Comparison of ENCODE assay signal across 9 mouse cellular contexts in the genomic region with DNA sequence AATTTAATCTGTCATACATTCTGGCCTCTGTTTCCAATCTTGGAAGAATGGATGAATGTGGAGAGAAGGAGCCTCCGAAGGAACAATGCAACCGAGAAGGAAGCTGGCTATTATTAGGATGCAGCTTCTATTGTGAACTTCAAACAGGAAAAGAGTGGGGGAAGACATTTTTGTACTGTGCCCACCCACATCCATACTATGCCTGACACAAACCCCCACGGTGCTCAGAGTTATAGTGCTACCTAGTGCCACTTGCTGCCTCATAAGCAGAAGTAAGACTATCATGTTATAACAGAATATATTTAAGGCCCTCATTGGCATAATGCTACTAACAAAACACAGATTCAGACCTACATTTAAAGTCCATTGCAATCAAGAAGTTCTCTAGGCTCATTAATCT. TPM values are rescaled to one million over a fixed set of nuclear protein-coding genes. Genes with fewer than 3 reads are reported as not detected.
A peak's percentile ranks its signal among the peaks of the same experiment; 100 is the strongest.
DNase-seq lines count a peak whose midpoint lies in the region; ATAC-seq and TF ChIP-seq lines count a peak whose summit lies in the region.
"Had no signal": no experiment of that assay in that cellular context is flagged by ENCODE, and none has a peak within 500 bp of the region (broad histone marks: within the 10 kb centered on the region; RNA-seq: fewer than 3 reads in every experiment).

No protein-coding gene starts in this region.

- TF ChIP-seq POLR2A in olfactory bulb, adult 2 months (IDR thresholded peaks at IDR 0.05; ENCODE audit: insufficient read depth, low read depth, low read length): no peak

- H3K4me1 ChIP-seq in liver, postnatal 0 days (ENCODE audit: insufficient read depth): no peaks in the 10 kb centered on the region
- 0 out of 2 replicates have a peak, but pooled peaks cover 3% of the 10 kb centered on the region for H3K4me1 ChIP-seq in liver, embryonic 11.5 days (replicated peaks; ENCODE audit: control insufficient read depth, insufficient read depth, low read length)
- H3K4me1 ChIP-seq in forebrain, embryonic 12.5 days: peaks cover 26% of the 10 kb centered on the region
- H3K4me1 ChIP-seq in hindbrain, embryonic 16.5 days (ENCODE audit: control insufficient read depth, insufficient read depth, low read depth, low read length): peaks cover 27% of the 10 kb centered on the region
- peaks cover 14% of the 10 kb centered on the region for H3K4me1 ChIP-seq in olfactory bulb, adult 2 months (ENCODE audit: control insufficient read depth, insufficient read depth, low read length)

- H3K9ac ChIP-seq in liver, postnatal 0 days (replicated peaks): no peak overlapping the region
- no peak overlapping the region for H3K9ac ChIP-seq in liver, embryonic 11.5 days (ENCODE audit: low read depth, low read length)
- no peak overlapping the region for H3K9ac ChIP-seq in forebrain, embryonic 12.5 days
- peak overlapping the region; percentile 32; the same call in 1 of the 2 replicates for H3K9ac ChIP-seq in hindbrain, embryonic 16.5 days (ENCODE audit: low read depth, low read length)

- 0 out of 2 replicates have a peak overlapping the region, but pooled peaks have one; percentile 11 for H3K27ac ChIP-seq in liver, postnatal 0 days (ENCODE audit: low read depth)
- no peak overlapping the region for H3K27ac ChIP-seq in liver, embryonic 11.5 days (ENCODE audit: low read depth, low read length)
- H3K27ac ChIP-seq in forebrain, embryonic 12.5 days: peak overlapping the region; percentile 86
- peak overlapping the region; percentile 88 for H3K27ac ChIP-seq in hindbrain, embryonic 16.5 days (ENCODE audit: low read depth, low read length)
- H3K27ac ChIP-seq in olfactory bulb, adult 2 months (ENCODE audit: insufficient read depth, low read depth, low read length): peak overlapping the region; percentile 96

- H3K27me3 ChIP-seq in liver, postnatal 0 days (ENCODE audit: insufficient read depth, low read length): no peaks in the 10 kb centered on the region
- no peaks in the 10 kb centered on the region for H3K27me3 ChIP-seq in liver, embryonic 11.5 days (replicated peaks; ENCODE audit: control insufficient read depth, insufficient read depth, low read length)
- H3K27me3 ChIP-seq in forebrain, embryonic 12.5 days: no peaks in the 10 kb centered on the region
- no peaks in the 10 kb centered on the region for H3K27me3 ChIP-seq in hindbrain, embryonic 16.5 days (replicated peaks; ENCODE audit: control insufficient read depth, insufficient read depth, low read length)

- no peak for DNase-seq in liver, postnatal 0 days
- DNase-seq in liver, embryonic 11.5 days (ENCODE audit: low spot score): no peak
- no peak for DNase-seq in embryo, embryonic 10.5 days (ENCODE audit: low spot score)
- no peak for DNase-seq in gastrocnemius, adult 8-10 months (ENCODE audit: low spot score in 2 of 2)
- DNase-seq in kidney, adult 9 months: no peak
- DNase-seq: cerebellum, adult 9-11 months had no signal

- TF ChIP-seq CTCF in liver, postnatal 0 days (IDR thresholded peaks at IDR 0.05; ENCODE audit: low read depth): no peak
- no peak for TF ChIP-seq CTCF in olfactory bulb, adult 2 months (IDR thresholded peaks at IDR 0.05; ENCODE audit: insufficient read depth, low read depth, low read length)

- no peaks in the 10 kb centered on the region for H3K9me3 ChIP-seq in liver, postnatal 0 days (ENCODE audit: low read length)
- H3K9me3 ChIP-seq in liver, embryonic 11.5 days (ENCODE audit: control insufficient read depth, low read length): no peaks in the 10 kb centered on the region
- no peaks in the 10 kb centered on the region for H3K9me3 ChIP-seq in forebrain, embryonic 12.5 days
- no peaks in the 10 kb centered on the region for H3K9me3 ChIP-seq in hindbrain, embryonic 16.5 days (ENCODE audit: control insufficient read depth, low read length)

- peak overlapping the region; percentile 20; the same call in 1 of the 2 replicates for H3K4me2 ChIP-seq in liver, postnatal 0 days (ENCODE audit: low read depth, low read length)
- H3K4me2 ChIP-seq in liver, embryonic 11.5 days: no peak overlapping the region
- H3K4me2 ChIP-seq in forebrain, embryonic 12.5 days: no peak overlapping the region
- H3K4me2 ChIP-seq in hindbrain, embryonic 16.5 days (ENCODE audit: low read length): peak overlapping the region; percentile 43

- ATAC-seq in liver, postnatal 0 days: no peak
- ATAC-seq in liver, embryonic 11.5 days (replicated peaks; ENCODE audit: low FRiP score): no peak
- no peak for ATAC-seq in forebrain, embryonic 12.5 days (ENCODE audit: low FRiP score)
- ATAC-seq in hindbrain, embryonic 16.5 days: peak; percentile 21; the same call in 1 of the 2 replicates

- no peaks in the 10 kb centered on the region for H3K36me3 ChIP-seq in liver, postnatal 0 days (replicated peaks; ENCODE audit: insufficient read depth, low read length)
- H3K36me3 ChIP-seq in liver, embryonic 11.5 days (ENCODE audit: control insufficient read depth, insufficient read depth, low read length): no peaks in the 10 kb centered on the region
- no peaks in the 10 kb centered on the region for H3K36me3 ChIP-seq in forebrain, embryonic 12.5 days (replicated peaks)
- H3K36me3 ChIP-seq in hindbrain, embryonic 16.5 days (ENCODE audit: control insufficient read depth, insufficient read depth, low read length): no peaks in the 10 kb centered on the region

- H3K4me3 ChIP-seq in liver, postnatal 0 days (ENCODE audit: low read depth, low read length): no peak overlapping the region
- H3K4me3 ChIP-seq in liver, embryonic 11.5 days (ENCODE audit: low read depth, low read length): no peak overlapping the region
- H3K4me3 ChIP-seq in forebrain, embryonic 12.5 days (replicated peaks): no peak overlapping the region
- no peak overlapping the region for H3K4me3 ChIP-seq in hindbrain, embryonic 16.5 days (ENCODE audit: low read length)
- no peak overlapping the region for H3K4me3 ChIP-seq in olfactory bulb, adult 2 months (ENCODE audit: insufficient read depth, low read depth, low read length)

- TF ChIP-seq EP300 in liver, postnatal 0 days (IDR thresholded peaks at IDR 0.05; ENCODE audit: low read depth): no peak

- 34% methylated on average over 3 of the region's 3 CpGs for WGBS in liver, postnatal 0 days (ENCODE audit: insufficient replicate concordance)
- whole genome bisulfite sequencing in liver, embryonic 11.5 days: 36% methylated on average over 3 of the region's 3 CpGs
- 47% methylated on average over 3 of the region's 3 CpGs for WGBS in forebrain, embryonic 12.5 days
- 18% methylated on average over 3 of the region's 3 CpGs for WGBS in hindbrain, embryonic 16.5 days
- 23% methylated on average over 3 of the region's 3 CpGs for WGBS in olfactory bulb, adult 2 months

RNA-seq across cellular contexts. Expression of a gene that starts 11.6 kb away (rescaled TPM):
- 64.7 and 78.8 TPM in 2 replicates for polyA plus RNA-seq in liver, postnatal 0 days (2015; fragmentation: Nextera tagmentation; extraction: Ambion mirVana)
- 81.0 and 87.9 TPM in 2 replicates for polyA plus RNA-seq in liver, embryonic 11.5 days (2014; fragmentation: Nextera tagmentation; extraction: Ambion mirVana)
- 397 and 403 TPM in 2 replicates for polyA plus RNA-seq in forebrain, embryonic 12.5 days (2016; fragmentation: Nextera tagmentation; extraction: Ambion mirVana)
- polyA plus RNA-seq in hindbrain, embryonic 16.5 days (2015; fragmentation: Nextera tagmentation; extraction: Ambion mirVana): 3,415 and 3,905 TPM in 2 replicates
- polyA plus RNA-seq in olfactory bulb, adult 2 months (2012; ENCODE audit: insufficient read depth, insufficient read length, low replicate concordance, missing spikeins): not detected in 2 replicates
- 1 to 10 TPM; 3.9 to 8.6 (median 5.4) TPM for total RNA-seq in gastrocnemius, adult 8-10 months (2022)

RNA-seq across cellular contexts. Expression of a gene that starts 40.9 kb away (rescaled TPM):
- polyA plus RNA-seq in liver, postnatal 0 days (2015; fragmentation: Nextera tagmentation; extraction: Ambion mirVana): 0.28 and 0.31 TPM in 2 replicates
- 7.6 and 7.7 TPM in 2 replicates for polyA plus RNA-seq in liver, embryonic 11.5 days (2014; fragmentation: Nextera tagmentation; extraction: Ambion mirVana)
- polyA plus RNA-seq in forebrain, embryonic 12.5 days (2016; fragmentation: Nextera tagmentation; extraction: Ambion mirVana): 311 and 346 TPM in 2 replicates
- 1,169 and 1,199 TPM in 2 replicates for polyA plus RNA-seq in hindbrain, embryonic 16.5 days (2015; fragmentation: Nextera tagmentation; extraction: Ambion mirVana)
- not detected in 2 replicates for polyA plus RNA-seq in olfactory bulb, adult 2 months (2012; ENCODE audit: insufficient read depth, insufficient read length, low replicate concordance, missing spikeins)
- total RNA-seq in gastrocnemius, adult 8-10 months (2022): 1 to 10 TPM in 2 of 4 experiments, under 1 TPM in 2; 0.63 to 1.8 (median 1.3) TPM

RNA-seq across cellular contexts. Expression of a gene that starts 52.0 kb away (rescaled TPM):
- 95.6 and 107 TPM in 2 replicates for polyA plus RNA-seq in liver, postnatal 0 days (2015; fragmentation: Nextera tagmentation; extraction: Ambion mirVana)
- 32.8 and 35.3 TPM in 2 replicates for polyA plus RNA-seq in liver, embryonic 11.5 days (2014; fragmentation: Nextera tagmentation; extraction: Ambion mirVana)
- polyA plus RNA-seq in forebrain, embryonic 12.5 days (2016; fragmentation: Nextera tagmentation; extraction: Ambion mirVana): 35.0 and 38.2 TPM in 2 replicates
- polyA plus RNA-seq in hindbrain, embryonic 16.5 days (2015; fragmentation: Nextera tagmentation; extraction: Ambion mirVana): 42.9 and 45.9 TPM in 2 replicates
- polyA plus RNA-seq in olfactory bulb, adult 2 months (2012; ENCODE audit: insufficient read depth, insufficient read length, low replicate concordance, missing spikeins): not detected in 2 replicates
- 10 to 100 TPM; 25.7 to 38.7 (median 28.8) TPM for total RNA-seq in gastrocnemius, adult 8-10 months (2022)

Comparison
In these comparisons a context has a peak if more than half of its experiments do, and no peak if none do; other contexts are left out.
1. H3K4me2 ChIP-seq: peak in liver, postnatal 0 days (single experiment) and hindbrain, embryonic 16.5 days (single experiment); none in liver, embryonic 11.5 days (single experiment) and forebrain, embryonic 12.5 days (single experiment).